Mouse (Mus musculus): ENCODE measurements at regions not wholly inside any gene's neighbourhood (a gene's known extent, or its start where the extent isn't known, plus 50 kb on each side); places are given as distances from the start of the nearest gene placed in this dataset.

- Histone ChIP-seq H3K4me3 (ENCODE audit: low read depth, low read length) (no peak overlapping the region), H3K27me3 (replicated peaks; ENCODE audit: insufficient read depth, low read length) (no peaks in the 10 kb centered on the region), H3K4me2 (replicated peaks; ENCODE audit: low read depth, low read length) (no peak overlapping the region), H3K9me3 (ENCODE audit: low read length) (no peaks in the 10 kb centered on the region), H3K36me3 (ENCODE audit: insufficient read depth, low read length) (no peaks in the 10 kb centered on the region), H3K4me1 (ENCODE audit: insufficient read depth, low read depth, low read length) (no peaks in the 10 kb centered on the region), H3K27ac (ENCODE audit: low read length) (no peak overlapping the region), H3K9ac (replicated peaks; ENCODE audit: low read depth) (no peak overlapping the region)
- WGBS = 30% methylated on average over 5 of the region's 5 CpGs
- TF ChIP-seq CTCF (IDR thresholded peaks at IDR 0.05) (no peak), EP300 (IDR thresholded peaks at IDR 0.05) (no peak)
- DNase-seq (ENCODE audit: low spot score) (peak; percentile 24), ATAC-seq (peak; percentile 43; the same call in 1 of the 2 replicates)
Measured at GRCm38 (mm10) chr3:21840751-21841488, 235.5 kb upstream of the Tbl1xr1 start.

DNA sequence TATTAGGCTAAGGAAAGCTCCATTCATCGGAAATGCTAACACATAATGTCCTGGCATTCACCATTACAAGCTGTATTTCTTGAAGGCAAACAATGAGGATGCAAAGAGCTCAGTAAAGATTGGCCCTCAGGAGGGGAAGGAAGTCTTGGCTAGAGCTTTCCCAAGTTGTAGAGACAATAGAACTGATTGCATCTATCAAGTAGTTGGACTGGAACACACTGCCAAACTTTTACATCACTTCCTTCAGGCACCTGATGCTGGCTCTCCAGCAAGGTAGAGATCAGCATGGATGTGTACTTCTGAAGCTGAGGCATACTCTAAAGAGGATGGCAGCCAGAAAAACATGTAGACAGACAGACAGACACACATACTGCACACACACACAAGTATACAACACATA, 234.9 kb upstream of the Tbl1xr1 start:
- no peak overlapping the region for H3K27ac ChIP-seq (ENCODE audit: low read length)
- TF ChIP-seq CTCF (IDR thresholded peaks at IDR 0.05) = no peak
- peak; percentile 12; the same call in 1 of the 2 replicates for TF ChIP-seq EP300 (IDR thresholded peaks at IDR 0.05)
- no peaks in the 10 kb centered on the region for H3K36me3 ChIP-seq (ENCODE audit: insufficient read depth, low read length)
- WGBS = 58% methylated on average over 1 of the region's 1 CpGs
- ATAC-seq (peak; percentile 16; the same call in 1 of the 2 replicates), DNase-seq (ENCODE audit: low spot score) (peak; percentile 35)
- H3K4me3 ChIP-seq (ENCODE audit: low read depth, low read length) = no peak overlapping the region
- H3K9ac ChIP-seq (replicated peaks; ENCODE audit: low read depth) = no peak overlapping the region
- H3K9me3 ChIP-seq (ENCODE audit: low read length) = no peaks in the 10 kb centered on the region
- no peaks in the 10 kb centered on the region for H3K27me3 ChIP-seq (replicated peaks; ENCODE audit: insufficient read depth, low read length)
- no peak overlapping the region for H3K4me2 ChIP-seq (replicated peaks; ENCODE audit: low read depth, low read length)
- no peaks in the 10 kb centered on the region for H3K4me1 ChIP-seq (ENCODE audit: insufficient read depth, low read depth, low read length)

DNA sequence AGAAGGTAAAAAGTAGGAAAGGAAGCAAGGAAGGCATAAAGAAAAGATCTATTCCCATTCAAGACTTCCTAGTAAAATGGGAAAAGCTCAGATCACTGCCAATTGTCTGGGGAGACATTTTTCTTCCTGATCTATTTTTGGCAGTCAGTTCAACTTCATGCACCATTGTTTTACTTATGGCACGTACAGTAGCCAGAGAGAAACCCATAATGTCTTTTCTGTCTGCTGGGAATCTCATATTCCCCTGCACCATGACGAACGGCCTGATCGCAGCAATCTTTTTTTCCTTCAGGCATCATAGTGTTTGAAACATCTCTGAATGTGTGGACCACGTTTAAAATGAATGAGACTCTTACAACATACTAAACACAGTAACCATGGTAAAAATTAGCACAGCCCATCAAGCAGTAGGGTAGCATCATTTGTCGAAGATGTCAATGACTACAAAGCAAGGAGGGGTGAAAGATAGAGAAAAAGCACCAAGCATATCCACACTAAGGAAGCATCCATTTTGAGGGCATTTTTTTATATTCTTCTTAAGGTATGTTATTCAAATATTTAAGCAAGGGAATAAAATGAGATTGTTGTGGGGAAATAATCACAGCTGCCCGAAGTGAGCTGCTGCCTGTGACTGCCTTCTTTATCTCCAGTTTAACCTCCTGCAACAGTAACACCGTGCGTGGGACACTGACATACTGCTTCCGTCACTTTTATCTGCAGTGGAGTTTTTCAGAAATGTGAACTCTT, 233.7 kb upstream of the Tbl1xr1 start:
- H3K9ac ChIP-seq (replicated peaks; ENCODE audit: low read depth) = no peak overlapping the region
- no peaks in the 10 kb centered on the region for H3K9me3 ChIP-seq (ENCODE audit: low read length)
- ATAC-seq (no peak), DNase-seq (ENCODE audit: low spot score) (no peak)
- H3K36me3 ChIP-seq (ENCODE audit: insufficient read depth, low read length) = no peaks in the 10 kb centered on the region
- no peaks in the 10 kb centered on the region for H3K4me1 ChIP-seq (ENCODE audit: insufficient read depth, low read depth, low read length)
- no peak overlapping the region for H3K4me2 ChIP-seq (replicated peaks; ENCODE audit: low read depth, low read length)
- WGBS = 35% methylated on average over 10 of the region's 10 CpGs
- H3K4me3 ChIP-seq (ENCODE audit: low read depth, low read length) = no peak overlapping the region
- H3K27me3 ChIP-seq (replicated peaks; ENCODE audit: insufficient read depth, low read length) = no peaks in the 10 kb centered on the region
- TF ChIP-seq CTCF (IDR thresholded peaks at IDR 0.05) (no peak), EP300 (IDR thresholded peaks at IDR 0.05) (no peak)
- no peak overlapping the region for H3K27ac ChIP-seq (ENCODE audit: low read length)

DNA sequence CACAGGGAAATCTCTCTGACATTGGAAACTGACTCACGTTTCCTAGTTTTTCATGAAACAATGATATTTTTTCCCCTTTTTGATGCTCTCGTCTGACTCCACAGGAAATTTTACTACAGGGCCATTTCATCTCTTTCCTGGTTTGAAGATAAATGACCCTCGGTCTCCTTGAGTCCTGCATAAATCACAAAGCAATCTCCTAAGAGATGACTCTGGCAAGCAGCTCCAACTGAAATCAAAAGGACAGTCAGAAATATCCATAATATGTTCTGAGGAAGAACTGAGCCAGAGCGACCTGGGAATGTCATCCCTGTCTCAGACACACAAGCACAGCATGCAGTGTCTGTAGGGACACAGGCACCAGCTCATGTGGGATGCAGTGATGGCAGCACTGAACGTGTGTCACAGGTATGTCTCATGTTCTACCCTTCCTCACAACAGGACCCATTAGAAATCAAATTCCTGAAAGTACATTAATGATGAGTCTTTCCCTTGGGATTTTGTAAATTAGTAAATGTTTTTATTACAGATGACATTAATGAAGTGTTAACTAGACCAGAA, 233.1 kb upstream of the Tbl1xr1 start:
- 45% methylated on average over 5 of the region's 5 CpGs for WGBS
- H3K9ac ChIP-seq (replicated peaks; ENCODE audit: low read depth) = no peak overlapping the region
- no peaks in the 10 kb centered on the region for H3K9me3 ChIP-seq (ENCODE audit: low read length)
- TF ChIP-seq EP300 (IDR thresholded peaks at IDR 0.05) = no peak
- TF ChIP-seq CTCF (IDR thresholded peaks at IDR 0.05) = no peak
- no peak overlapping the region for H3K27ac ChIP-seq (ENCODE audit: low read length)
- H3K4me3 ChIP-seq (ENCODE audit: low read depth, low read length) = no peak overlapping the region
- no peaks in the 10 kb centered on the region for H3K27me3 ChIP-seq (replicated peaks; ENCODE audit: insufficient read depth, low read length)
- no peak overlapping the region for H3K4me2 ChIP-seq (replicated peaks; ENCODE audit: low read depth, low read length)
- ATAC-seq (no peak), DNase-seq (ENCODE audit: low spot score) (no peak)
- no peaks in the 10 kb centered on the region for H3K4me1 ChIP-seq (ENCODE audit: insufficient read depth, low read depth, low read length)
- no peaks in the 10 kb centered on the region for H3K36me3 ChIP-seq (ENCODE audit: insufficient read depth, low read length)

DNA sequence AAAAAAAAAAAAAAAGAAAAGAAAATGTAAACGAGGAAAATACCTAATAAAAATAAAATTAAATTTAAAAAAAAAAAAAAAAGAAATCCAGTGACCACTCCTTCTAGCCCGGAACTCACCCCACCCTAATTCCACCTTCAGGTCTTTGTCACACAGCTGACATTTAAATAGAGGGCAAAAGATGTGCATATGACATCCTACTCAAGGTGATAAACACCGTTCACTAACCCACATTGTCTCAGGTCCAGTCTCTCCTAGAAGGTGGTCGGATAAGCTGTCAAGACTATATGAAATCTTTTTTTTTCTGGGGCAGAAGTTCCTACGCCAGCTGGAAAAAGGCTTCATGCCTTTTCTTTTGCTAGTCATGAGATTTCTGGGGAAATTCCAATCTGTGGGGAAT, 226.6 kb upstream of the Tbl1xr1 start:
- H3K36me3 ChIP-seq (ENCODE audit: insufficient read depth, low read length) = no peaks in the 10 kb centered on the region
- ATAC-seq = no peak
- H3K9me3 ChIP-seq (ENCODE audit: low read length) = no peaks in the 10 kb centered on the region
- no peak overlapping the region for H3K27ac ChIP-seq (ENCODE audit: low read length)
- H3K27me3 ChIP-seq (replicated peaks; ENCODE audit: insufficient read depth, low read length) = no peaks in the 10 kb centered on the region
- TF ChIP-seq CTCF (IDR thresholded peaks at IDR 0.05) = no peak
- TF ChIP-seq EP300 (IDR thresholded peaks at IDR 0.05) = no peak
- no peak overlapping the region for H3K4me2 ChIP-seq (replicated peaks; ENCODE audit: low read depth, low read length)
- no peak for DNase-seq (ENCODE audit: low spot score)
- no peak overlapping the region for H3K4me3 ChIP-seq (ENCODE audit: low read depth, low read length)
- WGBS = 89% methylated on average over 5 of the region's 5 CpGs
- no peaks in the 10 kb centered on the region for H3K4me1 ChIP-seq (ENCODE audit: insufficient read depth, low read depth, low read length)
- no peak overlapping the region for H3K9ac ChIP-seq (replicated peaks; ENCODE audit: low read depth)

DNA sequence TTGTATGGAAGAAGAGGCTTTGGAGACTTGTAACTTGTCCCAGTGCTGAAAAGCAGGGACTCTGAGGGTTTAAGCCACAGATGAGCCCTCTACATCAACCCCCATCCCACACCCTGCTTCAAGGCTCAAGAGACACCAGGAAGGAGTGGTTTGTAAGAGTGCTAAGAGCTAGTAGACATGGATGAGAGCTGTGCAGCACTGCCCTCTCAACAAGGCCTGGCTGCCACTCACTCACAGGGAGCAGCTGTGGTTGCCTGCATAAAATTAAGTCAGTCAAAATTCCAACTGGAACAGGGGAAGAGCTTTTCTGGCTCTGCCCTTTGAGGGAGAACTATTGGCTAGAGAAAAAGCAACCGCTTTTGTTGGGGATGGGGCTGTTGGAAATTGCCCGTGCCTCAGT, 225.5 kb upstream of the Tbl1xr1 start:
- WGBS = 95% methylated on average over 2 of the region's 2 CpGs
- no peak for TF ChIP-seq EP300 (IDR thresholded peaks at IDR 0.05)
- TF ChIP-seq CTCF (IDR thresholded peaks at IDR 0.05) = no peak

More for the DNA sequence above, 225.5 kb upstream of the Tbl1xr1 start:
- ATAC-seq (no peak), DNase-seq (ENCODE audit: low spot score) (no peak)
- no peak overlapping the region for H3K9ac ChIP-seq (replicated peaks; ENCODE audit: low read depth)
- no peaks in the 10 kb centered on the region for H3K4me1 ChIP-seq (ENCODE audit: insufficient read depth, low read depth, low read length)
- H3K36me3 ChIP-seq (ENCODE audit: insufficient read depth, low read length) = no peaks in the 10 kb centered on the region
- H3K27ac ChIP-seq (ENCODE audit: low read length) = no peak overlapping the region
- H3K9me3 ChIP-seq (ENCODE audit: low read length) = no peaks in the 10 kb centered on the region
- H3K27me3 ChIP-seq (replicated peaks; ENCODE audit: insufficient read depth, low read length) = no peaks in the 10 kb centered on the region
- H3K4me3 ChIP-seq (ENCODE audit: low read depth, low read length) = no peak overlapping the region
- H3K4me2 ChIP-seq (replicated peaks; ENCODE audit: low read depth, low read length) = no peak overlapping the region
